Mouse (Mus musculus) heart, embryonic 10.5 days (tissue): ENCODE measurements at regions not wholly inside any gene's neighbourhood (a gene's known extent, or its start where the extent isn't known, plus 50 kb on each side); places are given as distances from the start of the nearest gene placed in this dataset.
A peak's percentile ranks its signal among the peaks of the same experiment; 100 is the strongest.

Experiments
- DNase-seq: peaks from one replicate; pipeline ENCODE4 v3.0.0-alpha.2; 2017; ENCODE audit warnings: low spot score
- H3K27ac ChIP-seq: fragments of 300-500 bp; sonication (generic); 2 replicates; pipeline ENCODE4 v1.5.1; 2016; ENCODE audit warnings: mild to moderate bottlenecking
- H3K27me3 ChIP-seq: fragments of 300-500 bp; sonication (generic); 2 replicates; pipeline ENCODE4 v1.6.1; 2016; ENCODE audit warnings: mild to moderate bottlenecking; ENCODE audit not compliant: poor library complexity, insufficient read depth, severe bottlenecking
- H3K36me3 ChIP-seq: fragments of 300-500 bp; sonication (generic); 2 replicates; pipeline ENCODE4 v1.6.1; 2016; ENCODE audit warnings: mild to moderate bottlenecking, moderate library complexity
- H3K4me1 ChIP-seq: fragments of 300-500 bp; sonication (generic); 2 replicates; pipeline ENCODE4 v1.6.1; 2016; ENCODE audit warnings: mild to moderate bottlenecking
- H3K4me3 ChIP-seq: fragments of 300-500 bp; sonication (generic); 2 replicates; pipeline ENCODE4 v1.5.1; 2016; ENCODE audit warnings: mild to moderate bottlenecking, moderate library complexity
- H3K9me3 ChIP-seq: fragments of 300-500 bp; sonication (generic); 2 replicates; pipeline ENCODE4 v1.6.1; 2016; ENCODE audit warnings: mild to moderate bottlenecking, moderate library complexity
- WGBS: fragments of 180-500 bp; shearing (Covaris S2); methylation state at CpG from one replicate; pipeline ENCODE4 v1.1.7; 2016; 5-methylcytosine and 5-hydroxymethylcytosine counted together

- Histone ChIP-seq H3K27ac (no peak overlapping the region), H3K9me3 (no peaks in the 10 kb centered on the region), H3K36me3 (no peaks in the 10 kb centered on the region), H3K4me1 (no peaks in the 10 kb centered on the region), H3K27me3 (no peaks in the 10 kb centered on the region), H3K4me3 (no peak overlapping the region)
- no peak for DNase-seq
- 50% methylated on average over 3 of the region's 3 CpGs for WGBS
Measured at GRCm38 (mm10) chr4:142722845-142723553, 483.8 kb upstream of the Kazn start.

GRCm38 (mm10) chr4:142701606-142702005, 462.4 kb upstream of the Kazn start:
- 73% methylated on average over 5 of the region's 5 CpGs for WGBS
- H3K4me1 ChIP-seq = no peaks in the 10 kb centered on the region
- H3K27ac ChIP-seq = no peak overlapping the region
- H3K36me3 ChIP-seq = no peaks in the 10 kb centered on the region
- DNase-seq = no peak
- no peaks in the 10 kb centered on the region for H3K9me3 ChIP-seq
- no peaks in the 10 kb centered on the region for H3K27me3 ChIP-seq
- no peak overlapping the region for H3K4me3 ChIP-seq

GRCm38 (mm10) chr4:142694926-142695325, 455.7 kb upstream of the Kazn start:
- Histone ChIP-seq H3K36me3 (no peaks in the 10 kb centered on the region), H3K27ac (no peak overlapping the region), H3K9me3 (0 out of 2 replicates have a peak, but pooled peaks cover 2% of the 10 kb centered on the region), H3K4me1 (no peaks in the 10 kb centered on the region), H3K4me3 (no peak overlapping the region), H3K27me3 (no peaks in the 10 kb centered on the region)
- DNase-seq = no peak
- WGBS = 83% methylated on average over 13 of the region's 13 CpGs

GRCm38 (mm10) chr4:142688241-142688640, 449.0 kb upstream of the Kazn start:
- H3K4me3 ChIP-seq = no peak overlapping the region
- DNase-seq = peak; percentile 28
- peaks cover 5% of the 10 kb centered on the region; the same call in 1 of the 2 replicates for H3K9me3 ChIP-seq
- H3K27ac ChIP-seq = no peak overlapping the region
- no peaks in the 10 kb centered on the region for H3K4me1 ChIP-seq
- WGBS = 87% methylated on average over 6 of the region's 6 CpGs
- no peaks in the 10 kb centered on the region for H3K27me3 ChIP-seq
- no peaks in the 10 kb centered on the region for H3K36me3 ChIP-seq

GRCm38 (mm10) chr4:142677426-142677825, 438.2 kb upstream of the Kazn start:
- WGBS = 87% methylated on average over 4 of the region's 4 CpGs
- H3K36me3 ChIP-seq = no peaks in the 10 kb centered on the region
- no peak overlapping the region for H3K4me3 ChIP-seq
- H3K9me3 ChIP-seq = no peaks in the 10 kb centered on the region
- H3K4me1 ChIP-seq = no peaks in the 10 kb centered on the region
- no peak for DNase-seq
- no peaks in the 10 kb centered on the region for H3K27me3 ChIP-seq
- no peak overlapping the region for H3K27ac ChIP-seq

GRCm38 (mm10) chr4:142674641-142675465, 435.7 kb upstream of the Kazn start:
- 80% methylated on average over 22 of the region's 22 CpGs for WGBS
- Histone ChIP-seq H3K36me3 (no peaks in the 10 kb centered on the region), H3K9me3 (no peaks in the 10 kb centered on the region), H3K4me3 (no peak overlapping the region), H3K27ac (no peak overlapping the region), H3K27me3 (no peaks in the 10 kb centered on the region), H3K4me1 (no peaks in the 10 kb centered on the region)
- DNase-seq = no peak

GRCm38 (mm10) chr4:142671872-142672458, 432.8 kb upstream of the Kazn start:
- Histone ChIP-seq H3K4me1 (no peaks in the 10 kb centered on the region), H3K9me3 (no peaks in the 10 kb centered on the region), H3K27me3 (no peaks in the 10 kb centered on the region), H3K27ac (no peak overlapping the region), H3K4me3 (no peak overlapping the region), H3K36me3 (no peaks in the 10 kb centered on the region)
- no peak for DNase-seq
- 66% methylated on average over 8 of the region's 8 CpGs for WGBS

- Histone ChIP-seq H3K27me3 (no peaks in the 10 kb centered on the region), H3K4me3 (no peak overlapping the region), H3K4me1 (no peaks in the 10 kb centered on the region), H3K27ac (no peak overlapping the region), H3K9me3 (no peaks in the 10 kb centered on the region), H3K36me3 (no peaks in the 10 kb centered on the region)
- DNase-seq = no peak
- 56% methylated on average over 4 of the region's 4 CpGs for WGBS
Measured at GRCm38 (mm10) chr4:142664781-142665180, 425.6 kb upstream of the Kazn start.

- WGBS = 81% methylated on average over 6 of the region's 6 CpGs
- Histone ChIP-seq H3K4me1 (no peaks in the 10 kb centered on the region), H3K27me3 (no peaks in the 10 kb centered on the region), H3K9me3 (no peaks in the 10 kb centered on the region), H3K4me3 (no peak overlapping the region), H3K36me3 (no peaks in the 10 kb centered on the region), H3K27ac (no peak overlapping the region)
- no peak for DNase-seq
Measured at GRCm38 (mm10) chr4:142658156-142658555, 419.0 kb upstream of the Kazn start.

- H3K9me3 ChIP-seq = no peaks in the 10 kb centered on the region
- no peak for DNase-seq
- no peaks in the 10 kb centered on the region for H3K36me3 ChIP-seq
- no peak overlapping the region for H3K4me3 ChIP-seq
- H3K4me1 ChIP-seq = no peaks in the 10 kb centered on the region
- no peak overlapping the region for H3K27ac ChIP-seq
- H3K27me3 ChIP-seq = no peaks in the 10 kb centered on the region
- 86% methylated on average over 10 of the region's 10 CpGs for WGBS
Measured at GRCm38 (mm10) chr4:142641069-142641468, 401.9 kb upstream of the Kazn start.

- Histone ChIP-seq H3K36me3 (no peaks in the 10 kb centered on the region), H3K27ac (no peak overlapping the region), H3K4me1 (peaks cover 2% of the 10 kb centered on the region; the same call in 1 of the 2 replicates), H3K27me3 (no peaks in the 10 kb centered on the region), H3K4me3 (no peak overlapping the region), H3K9me3 (no peaks in the 10 kb centered on the region)
- 81% methylated on average over 9 of the region's 9 CpGs for WGBS
- DNase-seq = no peak
Measured at GRCm38 (mm10) chr4:142639340-142639733, 400.1 kb upstream of the Kazn start.

- Histone ChIP-seq H3K36me3 (no peaks in the 10 kb centered on the region), H3K4me3 (no peak overlapping the region), H3K4me1 (peaks cover 7% of the 10 kb centered on the region; the same call in 1 of the 2 replicates), H3K27me3 (no peaks in the 10 kb centered on the region), H3K9me3 (no peaks in the 10 kb centered on the region), H3K27ac (no peak overlapping the region)
- no peak for DNase-seq
- WGBS = 60% methylated on average over 13 of the region's 13 CpGs
Measured at GRCm38 (mm10) chr4:142638733-142639339, 399.6 kb upstream of the Kazn start.

- H3K27ac ChIP-seq = no peak overlapping the region
- no peak for DNase-seq
- peaks cover 8% of the 10 kb centered on the region; the same call in 1 of the 2 replicates for H3K4me1 ChIP-seq
- WGBS = 85% methylated on average over 4 of the region's 4 CpGs
- no peak overlapping the region for H3K4me3 ChIP-seq
- H3K27me3 ChIP-seq = no peaks in the 10 kb centered on the region
- H3K36me3 ChIP-seq = no peaks in the 10 kb centered on the region
- no peaks in the 10 kb centered on the region for H3K9me3 ChIP-seq
Measured at GRCm38 (mm10) chr4:142638057-142638456, 398.9 kb upstream of the Kazn start.
